Mouse (Mus musculus): ENCODE results near the gene Bmper. TPM values are rescaled to one million over a fixed set of nuclear protein-coding genes. Genes with fewer than 3 reads are reported as not detected.

Gene Bmper
- 1.8 and 3.2 TPM in 2 replicates for total RNA-seq (2021)
- long read RNA-seq, partial matches to known transcripts: 1 of 5 reads
- long read RNA-seq, other reads (novel, unspliced or antisense): 0 of 5 reads

GRCm38 (mm10) chr9:23222841-23223548 is at the start of gene Bmper:
Bmper (plus strand) TSS chr9:23223076.
- DNase-seq: peak; percentile 65

GRCm38 (mm10) chr9:23177476-23177875 is 45.4 kb upstream of the Bmper start:
- no peak for DNase-seq

- no peak for DNase-seq
These were observed 35.7 kb upstream of the Bmper start for GRCm38 (mm10) chr9:23187181-23187580.

- DNase-seq: no peak
These were observed 34.7 kb upstream of the Bmper start for GRCm38 (mm10) chr9:23188136-23188535.

GRCm38 (mm10) chr9:23190950-23191349 is 31.9 kb upstream of the Bmper start:
- no peak for DNase-seq

- no peak for DNase-seq
These were observed 31.4 kb upstream of the Bmper start for GRCm38 (mm10) chr9:23191431-23191830.

- DNase-seq: no peak
These were observed 30.1 kb upstream of the Bmper start for GRCm38 (mm10) chr9:23192567-23193331.

GRCm38 (mm10) chr9:23198996-23199395 is 23.9 kb upstream of the Bmper start:
- no peak for DNase-seq

GRCm38 (mm10) chr9:23199841-23200240 is 23.0 kb upstream of the Bmper start:
- peak; percentile 10 for DNase-seq

- no peak for DNase-seq
These were observed 22.0 kb upstream of the Bmper start for GRCm38 (mm10) chr9:23200828-23201227.

- DNase-seq: peak; percentile 33
These were observed 20.4 kb upstream of the Bmper start for GRCm38 (mm10) chr9:23202431-23202830.

- DNase-seq: no peak
These were observed 18.3 kb upstream of the Bmper start for GRCm38 (mm10) chr9:23204339-23205288.

GRCm38 (mm10) chr9:23205304-23205703 is 17.6 kb upstream of the Bmper start:
- DNase-seq: no peak

GRCm38 (mm10) chr9:23205757-23206156 is 17.1 kb upstream of the Bmper start:
- DNase-seq: no peak

GRCm38 (mm10) chr9:23206181-23206580 is 16.7 kb upstream of the Bmper start:
- DNase-seq: no peak

- DNase-seq: peak; percentile 77
These were observed 10.6 kb upstream of the Bmper start for GRCm38 (mm10) chr9:23212303-23212702.

GRCm38 (mm10) chr9:23219754-23220153 is 3.1 kb upstream of the Bmper start:
- peak; percentile 19 for DNase-seq

- DNase-seq: no peak
These were observed 900 bp upstream of the Bmper start for GRCm38 (mm10) chr9:23221976-23222375.

- DNase-seq: peak; percentile 66
These were observed 410 bp upstream of the Bmper start for GRCm38 (mm10) chr9:23222492-23222840.

GRCm38 (mm10) chr9:23223549-23224077 is 737 bp downstream of the Bmper start:
- no peak for DNase-seq

- DNase-seq: no peak
These were observed 10.7 kb downstream of the Bmper start for GRCm38 (mm10) chr9:23233464-23234121.

Data from adrenal gland, postnatal 25 days (tissue).